Mouse (Mus musculus): ENCODE results near the gene Nfkb2.

GRCm38 (mm10) chr19:46322996-46323572 lies 19.0 kb downstream of the Nfkb2 start:
- TF ChIP-seq POLR2A (IDR thresholded peaks at IDR 0.05; ENCODE audit: control insufficient read depth, extremely low read depth, insufficient read depth, low read length, poor library complexity) (no peak), CTCF (IDR thresholded peaks at IDR 0.05; ENCODE audit: borderline replicate concordance, control insufficient read depth, extremely low read depth, insufficient read depth, low read length, poor library complexity) (no peak)

All from thymus, adult 2 months (tissue).